11 mouse cellular contexts compared by ENCODE assay signal in the genomic region with DNA sequence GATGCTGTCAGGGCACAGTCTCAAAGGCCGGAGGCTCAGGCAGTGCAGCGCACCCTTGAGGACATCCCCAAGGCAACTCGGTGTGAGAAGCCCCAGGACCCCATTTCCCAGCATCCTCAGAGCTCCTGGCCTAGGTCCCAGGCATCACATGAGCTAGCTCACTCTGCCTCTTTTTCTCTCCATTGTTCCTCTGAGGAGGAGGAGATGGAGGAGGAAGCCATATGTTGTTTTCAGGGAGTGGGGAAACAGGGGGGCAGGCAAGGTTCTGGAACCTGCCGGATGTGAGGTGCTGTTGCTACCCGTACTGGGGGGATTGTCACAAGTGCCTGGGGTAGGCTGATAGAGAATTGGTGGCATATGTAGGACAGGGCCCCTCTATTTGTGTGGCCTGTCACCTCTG. TPM values are rescaled to one million over a fixed set of nuclear protein-coding genes. Genes with fewer than 3 reads are reported as not detected.
A peak's percentile ranks its signal among the peaks of the same experiment; 100 is the strongest.
DNase-seq lines count a peak whose midpoint lies in the region; ATAC-seq and TF ChIP-seq lines count a peak whose summit lies in the region.
"Had no signal": no experiment of that assay in that cellular context is flagged by ENCODE, and none has a peak within 500 bp of the region (broad histone marks: within the 10 kb centered on the region; RNA-seq: fewer than 3 reads in every experiment).

No protein-coding gene starts in this region.

- WGBS in intestine, postnatal 0 days: 72% methylated on average over 5 of the region's 5 CpGs
- 65% methylated on average over 5 of the region's 5 CpGs for WGBS in intestine, embryonic 15.5 days
- WGBS in olfactory bulb, adult 2 months: 32% methylated on average over 5 of the region's 5 CpGs
- 58% methylated on average over 5 of the region's 5 CpGs for WGBS in liver, embryonic 12.5 days (ENCODE audit: insufficient replicate concordance)

- no peak overlapping the region for H3K27ac ChIP-seq in intestine, postnatal 0 days (ENCODE audit: low read depth, low read length)
- no peak overlapping the region for H3K27ac ChIP-seq in intestine, embryonic 15.5 days
- H3K27ac ChIP-seq in cortical plate, adult 2 months (ENCODE audit: insufficient read depth, low read length): peak overlapping the region; percentile 17; the same call in 1 of the 2 replicates
- peak overlapping the region; percentile 71 for H3K27ac ChIP-seq in olfactory bulb, adult 2 months (ENCODE audit: insufficient read depth, low read depth, low read length)
- no peak overlapping the region for H3K27ac ChIP-seq in liver, embryonic 12.5 days
- H3K27ac ChIP-seq: heart, embryonic 13.5 days had no signal

- 0 out of 2 replicates have a peak, but pooled peaks have one; percentile 5 for TF ChIP-seq CTCF in intestine, postnatal 0 days (IDR thresholded peaks at IDR 0.05; ENCODE audit: low read depth)
- no peak for TF ChIP-seq CTCF in cortical plate, adult 2 months (IDR thresholded peaks at IDR 0.05; ENCODE audit: extremely low read depth, insufficient read depth, low read length)
- no peak for TF ChIP-seq CTCF in olfactory bulb, adult 2 months (IDR thresholded peaks at IDR 0.05; ENCODE audit: insufficient read depth, low read depth, low read length)

- H3K4me1 ChIP-seq in intestine, postnatal 0 days (replicated peaks; ENCODE audit: control insufficient read depth, insufficient read depth, low read length): no peaks in the 10 kb centered on the region
- H3K4me1 ChIP-seq in intestine, embryonic 15.5 days (replicated peaks): no peaks in the 10 kb centered on the region
- peaks cover 3% of the 10 kb centered on the region for H3K4me1 ChIP-seq in cortical plate, adult 2 months (ENCODE audit: control insufficient read depth, insufficient read depth, low read length)
- H3K4me1 ChIP-seq in olfactory bulb, adult 2 months (ENCODE audit: control insufficient read depth, insufficient read depth, low read length): peaks cover 16% of the 10 kb centered on the region
- H3K4me1 ChIP-seq in liver, embryonic 12.5 days: peaks cover 21% of the 10 kb centered on the region
- H3K4me1 ChIP-seq: megakaryocyte, embryonic 14.5 days had no signal

- no peaks in the 10 kb centered on the region for H3K36me3 ChIP-seq in intestine, postnatal 0 days (ENCODE audit: control insufficient read depth, insufficient read depth)
- H3K36me3 ChIP-seq in intestine, embryonic 15.5 days: no peaks in the 10 kb centered on the region
- no peaks in the 10 kb centered on the region for H3K36me3 ChIP-seq in liver, embryonic 12.5 days
- H3K36me3 ChIP-seq: heart, embryonic 13.5 days had no signal

- TF ChIP-seq POLR2A in cortical plate, adult 2 months (IDR thresholded peaks at IDR 0.05; ENCODE audit: extremely low read depth, insufficient read depth, low read length): no peak
- TF ChIP-seq POLR2A in olfactory bulb, adult 2 months (IDR thresholded peaks at IDR 0.05; ENCODE audit: insufficient read depth, low read depth, low read length): no peak

- no peak overlapping the region for H3K4me3 ChIP-seq in intestine, postnatal 0 days (ENCODE audit: low read depth, low read length)
- no peak overlapping the region for H3K4me3 ChIP-seq in intestine, embryonic 15.5 days (replicated peaks)
- H3K4me3 ChIP-seq in cortical plate, adult 2 months (ENCODE audit: insufficient read depth, low read length): no peak overlapping the region
- H3K4me3 ChIP-seq in olfactory bulb, adult 2 months (ENCODE audit: insufficient read depth, low read depth, low read length): no peak overlapping the region
- H3K4me3 ChIP-seq in liver, embryonic 12.5 days: no peak overlapping the region
- H3K4me3 ChIP-seq: heart, embryonic 13.5 days; megakaryocyte, embryonic 14.5 days had no signal

- H3K9ac ChIP-seq in intestine, postnatal 0 days (ENCODE audit: low read depth, low read length): no peak overlapping the region
- no peak overlapping the region for H3K9ac ChIP-seq in intestine, embryonic 15.5 days
- no peak overlapping the region for H3K9ac ChIP-seq in liver, embryonic 12.5 days
- H3K9ac ChIP-seq: heart, embryonic 13.5 days had no signal

- ATAC-seq in intestine, postnatal 0 days: no peak
- no peak for ATAC-seq in intestine, embryonic 15.5 days
- no peak for ATAC-seq in liver, embryonic 12.5 days
- ATAC-seq: inflammation-experienced regulatory T-cells, adult 6 months had no signal

- DNase-seq in layer of hippocampus, postnatal 10 days (ENCODE audit: low spot score in 2 of 2): peak; percentile 59 to 67
- DNase-seq in thymus, postnatal 25 days: no peak
- no peak for DNase-seq in adrenal gland, postnatal 10 days

- H3K4me2 ChIP-seq in intestine, postnatal 0 days (replicated peaks; ENCODE audit: low read depth): no peak overlapping the region
- no peak overlapping the region for H3K4me2 ChIP-seq in intestine, embryonic 15.5 days (replicated peaks)
- no peak overlapping the region for H3K4me2 ChIP-seq in liver, embryonic 12.5 days
- H3K4me2 ChIP-seq: heart, embryonic 13.5 days had no signal

- H3K27me3 ChIP-seq in intestine, postnatal 0 days (replicated peaks; ENCODE audit: control insufficient read depth, insufficient read depth, low read length): no peaks in the 10 kb centered on the region
- no peaks in the 10 kb centered on the region for H3K27me3 ChIP-seq in intestine, embryonic 15.5 days (replicated peaks)
- peaks cover 13% of the 10 kb centered on the region for H3K27me3 ChIP-seq in liver, embryonic 12.5 days (replicated peaks)
- H3K27me3 ChIP-seq: heart, embryonic 13.5 days had no signal

- no peaks in the 10 kb centered on the region for H3K9me3 ChIP-seq in intestine, postnatal 0 days (ENCODE audit: control insufficient read depth)
- H3K9me3 ChIP-seq in intestine, embryonic 15.5 days: no peaks in the 10 kb centered on the region
- H3K9me3 ChIP-seq in liver, embryonic 12.5 days (replicated peaks): no peaks in the 10 kb centered on the region
- H3K9me3 ChIP-seq: heart, embryonic 13.5 days had no signal

RNA-seq across cellular contexts. Expression of gene Otub2, which starts 12.4 kb away (rescaled TPM):
- 1.8 and 2.3 TPM in 2 replicates for polyA plus RNA-seq in intestine, postnatal 0 days (2015; fragmentation: Nextera tagmentation; extraction: Ambion mirVana)
- polyA plus RNA-seq in intestine, embryonic 15.5 days (2015; fragmentation: Nextera tagmentation; extraction: Ambion mirVana): 5.6 and 6.6 TPM in 2 replicates
- 28.2 and 28.5 TPM in 2 replicates for polyA plus RNA-seq in cortical plate, adult 2 months (2012; rRNA removed)
- total RNA-seq in layer of hippocampus, postnatal 10 days (2021): 10 to 100 TPM; 32.5 to 33.5 TPM
- not detected in 2 replicates for polyA plus RNA-seq in olfactory bulb, adult 2 months (2012; ENCODE audit: insufficient read depth, insufficient read length, low replicate concordance, missing spikeins)
- 24.2 and 26.2 TPM in 2 replicates for polyA plus RNA-seq in liver, embryonic 12.5 days (2016; fragmentation: Nextera tagmentation; extraction: Ambion mirVana)
- total RNA-seq in adrenal gland, postnatal 10 days (2021): 1 to 10 TPM; 3.6 to 4.4 TPM

RNA-seq across cellular contexts. Expression of gene Asb2, which starts 20.3 kb away (rescaled TPM):
- 15.1 and 18.5 TPM in 2 replicates for polyA plus RNA-seq in intestine, postnatal 0 days (2015; fragmentation: Nextera tagmentation; extraction: Ambion mirVana)
- 16.5 and 17.9 TPM in 2 replicates for polyA plus RNA-seq in intestine, embryonic 15.5 days (2015; fragmentation: Nextera tagmentation; extraction: Ambion mirVana)
- 3.2 and 4.1 TPM in 2 replicates for polyA plus RNA-seq in cortical plate, adult 2 months (2012; rRNA removed)
- 1 to 10 TPM; 1.8 to 2.6 TPM for total RNA-seq in layer of hippocampus, postnatal 10 days (2021)
- polyA plus RNA-seq in olfactory bulb, adult 2 months (2012; ENCODE audit: insufficient read depth, insufficient read length, low replicate concordance, missing spikeins): not detected in 2 replicates
- polyA plus RNA-seq in liver, embryonic 12.5 days (2016; fragmentation: Nextera tagmentation; extraction: Ambion mirVana): 1.1 and 1.2 TPM in 2 replicates
- total RNA-seq in adrenal gland, postnatal 10 days (2021): 10 to 100 TPM in 1 of 2 experiments, 1 to 10 TPM in 1; 5.5 to 20.3 TPM

RNA-seq across cellular contexts. Expression of gene 9330161L09Rik, which starts 31.5 kb away (rescaled TPM):
- polyA plus RNA-seq in intestine, postnatal 0 days (2015; fragmentation: Nextera tagmentation; extraction: Ambion mirVana): 0.35 TPM in 1 of 2 replicates, not detected in the other
- 0.16 and 0.48 TPM in 2 replicates for polyA plus RNA-seq in intestine, embryonic 15.5 days (2015; fragmentation: Nextera tagmentation; extraction: Ambion mirVana)
- 0.85 and 1.3 TPM in 2 replicates for polyA plus RNA-seq in cortical plate, adult 2 months (2012; rRNA removed)
- 1 to 10 TPM; 2.5 to 2.8 TPM for total RNA-seq in layer of hippocampus, postnatal 10 days (2021)
- polyA plus RNA-seq in olfactory bulb, adult 2 months (2012; ENCODE audit: insufficient read depth, insufficient read length, low replicate concordance, missing spikeins): not detected in 2 replicates
- 0.18 and 0.24 TPM in 2 replicates for polyA plus RNA-seq in liver, embryonic 12.5 days (2016; fragmentation: Nextera tagmentation; extraction: Ambion mirVana)
- total RNA-seq in adrenal gland, postnatal 10 days (2021): 1 to 10 TPM in 1 of 2 experiments, under 1 TPM in 1; 0.99 to 1.3 TPM

RNA-seq across cellular contexts. Expression of gene Ddx24, which starts 49.5 kb away (rescaled TPM):
- polyA plus RNA-seq in intestine, postnatal 0 days (2015; fragmentation: Nextera tagmentation; extraction: Ambion mirVana): 84.6 and 106 TPM in 2 replicates
- polyA plus RNA-seq in intestine, embryonic 15.5 days (2015; fragmentation: Nextera tagmentation; extraction: Ambion mirVana): 90.6 and 99.4 TPM in 2 replicates
- polyA plus RNA-seq in cortical plate, adult 2 months (2012; rRNA removed): 160 and 162 TPM in 2 replicates
- 100 to 1,000 TPM; 163 to 172 TPM for total RNA-seq in layer of hippocampus, postnatal 10 days (2021)
- 279 TPM in 1 of 2 replicates, not detected in the other for polyA plus RNA-seq in olfactory bulb, adult 2 months (2012; ENCODE audit: insufficient read depth, insufficient read length, low replicate concordance, missing spikeins)
- polyA plus RNA-seq in liver, embryonic 12.5 days (2016; fragmentation: Nextera tagmentation; extraction: Ambion mirVana): 69.1 and 72.6 TPM in 2 replicates
- 10 to 100 TPM; 94.4 to 99.7 TPM for total RNA-seq in adrenal gland, postnatal 10 days (2021)

RNA-seq across cellular contexts. Expression of gene Ifi27, which starts 57.9 kb away (rescaled TPM):
- 79.3 and 84.8 TPM in 2 replicates for polyA plus RNA-seq in intestine, postnatal 0 days (2015; fragmentation: Nextera tagmentation; extraction: Ambion mirVana)
- polyA plus RNA-seq in intestine, embryonic 15.5 days (2015; fragmentation: Nextera tagmentation; extraction: Ambion mirVana): 45.6 and 48.8 TPM in 2 replicates
- 88.3 and 110 TPM in 2 replicates for polyA plus RNA-seq in cortical plate, adult 2 months (2012; rRNA removed)
- total RNA-seq in layer of hippocampus, postnatal 10 days (2021): 10 to 100 TPM; 41.7 to 46.5 TPM
- polyA plus RNA-seq in olfactory bulb, adult 2 months (2012; ENCODE audit: insufficient read depth, insufficient read length, low replicate concordance, missing spikeins): not detected in 2 replicates
- polyA plus RNA-seq in liver, embryonic 12.5 days (2016; fragmentation: Nextera tagmentation; extraction: Ambion mirVana): 9.8 and 11.6 TPM in 2 replicates
- total RNA-seq in adrenal gland, postnatal 10 days (2021): 1,000 to 10,000 TPM; 1,092 to 1,163 TPM

Comparison
In these comparisons a context has a peak if more than half of its experiments do, and no peak if none do; other contexts are left out.
1. H3K27ac ChIP-seq: peak in cortical plate, adult 2 months (single experiment) and olfactory bulb, adult 2 months (single experiment); none in intestine, postnatal 0 days (single experiment), intestine, embryonic 15.5 days (single experiment) and liver, embryonic 12.5 days (single experiment).
2. DNase-seq: peak in layer of hippocampus, postnatal 10 days (2 of 2); none in thymus, postnatal 25 days (single experiment) and adrenal gland, postnatal 10 days (single experiment).